ENCODE assay signal across 30 mouse cellular contexts in genomic region chr13:109342469-109342868, GRCm38 (mm10).
DNase-seq lines count a peak whose midpoint lies in the region; ATAC-seq lines count a peak whose summit lies in the region.
"Had no signal": no experiment of that assay in that cellular context is flagged by ENCODE, and none has a peak within 500 bp of the region (broad histone marks: within the 10 kb centered on the region; RNA-seq: fewer than 3 reads in every experiment).

No protein-coding gene starts in this region.

- H3K4me3 ChIP-seq in embryonic facial prominence, embryonic 11.5 days (ENCODE audit: low read depth, low read length), result no peak overlapping the region
- H3K4me3 ChIP-seq in embryonic facial prominence, embryonic 10.5 days, result no peak overlapping the region
- H3K4me3 ChIP-seq in lung, embryonic 15.5 days, result no peak overlapping the region
- H3K4me3 ChIP-seq: heart, adult 2 months; heart, embryonic 12.5 days; hindbrain, embryonic 15.5 days; kidney, embryonic 15.5 days; layer of hippocampus, adult 2 months; liver, embryonic 15.5 days; midbrain, embryonic 10.5 days; midbrain, embryonic 15.5 days had no signal

- H3K4me1 ChIP-seq in embryonic facial prominence, embryonic 11.5 days (ENCODE audit: control insufficient read depth, insufficient read depth, low read length), result no peaks in the 10 kb centered on the region
- H3K4me1 ChIP-seq in embryonic facial prominence, embryonic 10.5 days, result peaks cover 15% of the 10 kb centered on the region
- H3K4me1 ChIP-seq in lung, embryonic 15.5 days, result 0 out of 2 replicates have a peak, but pooled peaks cover 3% of the 10 kb centered on the region
- H3K4me1 ChIP-seq: heart, embryonic 12.5 days; liver, embryonic 15.5 days; midbrain, embryonic 10.5 days had no signal

- H3K36me3 ChIP-seq in embryonic facial prominence, embryonic 11.5 days (replicated peaks; ENCODE audit: control insufficient read depth, insufficient read depth, low read depth, low read length), result no peaks in the 10 kb centered on the region
- no peaks in the 10 kb centered on the region for H3K36me3 ChIP-seq in embryonic facial prominence, embryonic 10.5 days (replicated peaks)
- no peaks in the 10 kb centered on the region for H3K36me3 ChIP-seq in lung, embryonic 15.5 days
- H3K36me3 ChIP-seq: heart, embryonic 12.5 days; hindbrain, embryonic 15.5 days; kidney, embryonic 15.5 days; liver, embryonic 15.5 days; midbrain, embryonic 10.5 days; midbrain, embryonic 15.5 days had no signal

- H3K9me3 ChIP-seq in embryonic facial prominence, embryonic 11.5 days (replicated peaks; ENCODE audit: control insufficient read depth, low read length), result no peaks in the 10 kb centered on the region
- no peaks in the 10 kb centered on the region for H3K9me3 ChIP-seq in embryonic facial prominence, embryonic 10.5 days
- no peaks in the 10 kb centered on the region for H3K9me3 ChIP-seq in lung, embryonic 15.5 days
- H3K9me3 ChIP-seq: heart, embryonic 12.5 days; hindbrain, embryonic 15.5 days; kidney, embryonic 15.5 days; liver, embryonic 15.5 days; midbrain, embryonic 10.5 days; midbrain, embryonic 15.5 days had no signal

- WGBS in embryonic facial prominence, embryonic 11.5 days, result 47% methylated on average over 6 of the region's 6 CpGs
- 52% methylated on average over 6 of the region's 6 CpGs for WGBS in embryonic facial prominence, embryonic 10.5 days
- 38% methylated on average over 6 of the region's 6 CpGs for WGBS in lung, embryonic 15.5 days

- H3K9ac ChIP-seq in embryonic facial prominence, embryonic 11.5 days (replicated peaks; ENCODE audit: low read length), result no peak overlapping the region
- H3K9ac ChIP-seq in lung, embryonic 15.5 days, result no peak overlapping the region
- H3K9ac ChIP-seq: heart, embryonic 12.5 days; hindbrain, embryonic 15.5 days; kidney, embryonic 15.5 days; liver, embryonic 15.5 days; midbrain, embryonic 15.5 days had no signal

- no peak overlapping the region for H3K27ac ChIP-seq in embryonic facial prominence, embryonic 11.5 days (replicated peaks; ENCODE audit: low read depth, low read length)
- no peak overlapping the region for H3K27ac ChIP-seq in embryonic facial prominence, embryonic 10.5 days (replicated peaks)
- H3K27ac ChIP-seq in lung, embryonic 15.5 days, result no peak overlapping the region
- H3K27ac ChIP-seq: heart, adult 2 months; hindbrain, embryonic 15.5 days; kidney, embryonic 15.5 days; layer of hippocampus, adult 2 months; liver, embryonic 15.5 days; macrophage; midbrain, embryonic 10.5 days; midbrain, embryonic 15.5 days had no signal

- H3K4me2 ChIP-seq in embryonic facial prominence, embryonic 11.5 days (ENCODE audit: low read depth, low read length), result no peak overlapping the region
- no peak overlapping the region for H3K4me2 ChIP-seq in lung, embryonic 15.5 days
- H3K4me2 ChIP-seq: heart, embryonic 12.5 days; hindbrain, embryonic 15.5 days; kidney, embryonic 15.5 days; liver, embryonic 15.5 days; midbrain, embryonic 15.5 days had no signal

- peak; percentile 26 for DNase-seq in embryonic facial prominence, embryonic 11.5 days (ENCODE audit: low spot score)
- no peak for DNase-seq in embryonic facial prominence, embryonic 10.5 days (ENCODE audit: low spot score)
- DNase-seq in lung, postnatal 4 days, result no peak
- DNase-seq in adipocyte (ENCODE audit: low spot score), result peak; percentile 53
- no peak for DNase-seq in layer of hippocampus, postnatal 10 days (ENCODE audit: low spot score in 2 of 2)
- DNase-seq in thymus, postnatal 0 days (ENCODE audit: low spot score), result no peak
- DNase-seq: adrenal gland, adult 8-10 months; cerebellum, adult 11 months; cerebellum, adult 9-10 months; gastrocnemius, postnatal 36 days; heart, adult 2 months; heart, postnatal 4 days; kidney, adult 18-20 months; kidney, postnatal 25 days; left cerebral cortex, postnatal 4 days; spleen, adult 18-20 months; thymus, postnatal 25 days had no signal

- no peaks in the 10 kb centered on the region for H3K27me3 ChIP-seq in embryonic facial prominence, embryonic 11.5 days (ENCODE audit: control insufficient read depth, insufficient read depth, low read length)
- H3K27me3 ChIP-seq in embryonic facial prominence, embryonic 10.5 days (replicated peaks; ENCODE audit: low read depth, poor library complexity, severe bottlenecking), result no peaks in the 10 kb centered on the region
- no peaks in the 10 kb centered on the region for H3K27me3 ChIP-seq in lung, embryonic 15.5 days
- H3K27me3 ChIP-seq: heart, embryonic 12.5 days; hindbrain, embryonic 15.5 days; kidney, embryonic 15.5 days; liver, embryonic 15.5 days; midbrain, embryonic 15.5 days had no signal

- no peak for ATAC-seq in embryonic facial prominence, embryonic 11.5 days (replicated peaks; ENCODE audit: insufficient number of reproducible peaks, low FRiP score, low TSS enrichment, low read depth)
- ATAC-seq in lung, embryonic 15.5 days (ENCODE audit: borderline replicate concordance, extremely low read depth, low FRiP score, low TSS enrichment), result 0 out of 2 replicates have a peak, but pooled peaks have one; percentile 46
- ATAC-seq in megakaryocyte, adult 5-6 weeks (ENCODE audit: poor library complexity, severe bottlenecking), result peak; percentile 51
- ATAC-seq: activated CD4-positive, CD25-positive, alpha-beta regulatory T cell, adult 4 months; forebrain, embryonic 14.5 days; inflammation-experienced regulatory T-cells, adult 6 months; midbrain, embryonic 15.5 days had no signal

Comparison
In these comparisons a context has a peak if more than half of its experiments do, and no peak if none do; other contexts are left out.
1. DNase-seq: peak in embryonic facial prominence, embryonic 11.5 days (single experiment) and adipocyte (single experiment); none in embryonic facial prominence, embryonic 10.5 days (single experiment), lung, postnatal 4 days (0 of 2), layer of hippocampus, postnatal 10 days (0 of 2) and thymus, postnatal 0 days (single experiment).